Mouse (Mus musculus) layer of hippocampus, adult 2 months (tissue): ENCODE data around the gene Hmgn1. TPM values are rescaled to one million over a fixed set of nuclear protein-coding genes. Genes with fewer than 3 reads are reported as not detected.
"Not testable (repeated sequence)": the region's sequence is repeated elsewhere in the genome, so short reads cannot be mapped to it uniquely, and the experiment has no call there.

Experiments
- DNase-seq, 2 experiments: peaks; one replicate each; pipeline ENCODE4 v3.0.0; 2022; ENCODE audit warnings: low spot score in 2 of 2
- H3K27ac ChIP-seq: fragments of 200-600 bp; 2 replicates; pipeline ENCODE4 v1.8.1; 2022
- H3K4me3 ChIP-seq: fragments of 200-600 bp; 2 replicates; pipeline ENCODE4 v1.8.1; 2022; ENCODE audit warnings: mild to moderate bottlenecking
- CTCF ChIP-seq: fragments of 200-600 bp; conservative IDR thresholded peaks from 2 replicates; pipeline ENCODE4 v1.8.1; 2022; ENCODE audit warnings: antibody characterized with exemption, mild to moderate bottlenecking, moderate library complexity
- total RNA-seq, 2 experiments: library from RNA; stranded (reverse); gene quantifications; 2 replicates each; pipeline ENCODE4 v1.2.3; 2021

Gene Hmgn1
- total RNA-seq, 2 experiments from 2014 or later, result 68.5 to 73.7 TPM

DNA sequence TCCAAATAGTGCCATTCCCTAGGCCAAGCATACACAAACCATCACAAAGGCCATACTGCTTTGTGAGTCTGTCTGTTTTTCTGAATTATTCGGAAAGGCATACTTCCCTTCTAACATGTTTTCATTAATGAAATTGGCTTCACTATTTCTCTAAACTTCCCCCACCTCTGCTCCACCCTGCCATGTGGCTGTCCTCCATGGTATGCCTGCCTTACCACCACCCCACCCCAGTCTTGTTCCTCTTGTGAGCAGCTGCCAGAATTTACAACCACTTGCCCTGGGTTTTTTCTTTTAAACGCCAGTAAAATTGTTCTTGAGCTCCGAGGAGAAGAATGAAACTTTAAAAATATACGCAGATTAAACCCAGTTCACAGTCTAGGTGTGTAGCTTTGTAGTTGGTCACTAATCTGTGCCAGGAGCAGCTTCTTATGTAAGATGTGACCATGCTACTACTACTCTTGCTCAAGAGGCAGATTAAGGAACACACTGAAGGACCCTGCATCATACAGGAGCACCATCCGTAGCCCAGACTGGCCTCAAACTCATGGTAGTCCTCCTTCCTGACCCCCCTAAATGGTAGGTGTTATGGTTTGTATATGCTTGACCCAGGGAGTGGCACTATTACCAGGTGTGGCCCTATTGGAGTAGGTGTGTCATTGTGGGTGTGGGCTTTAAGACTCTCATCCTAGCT, 16.7 kb downstream of the Hmgn1 start:
- Histone ChIP-seq H3K4me3 (no peak overlapping the region), H3K27ac (no peak overlapping the region)
- no peak for DNase-seq
- TF ChIP-seq CTCF, result no peak

DNA sequence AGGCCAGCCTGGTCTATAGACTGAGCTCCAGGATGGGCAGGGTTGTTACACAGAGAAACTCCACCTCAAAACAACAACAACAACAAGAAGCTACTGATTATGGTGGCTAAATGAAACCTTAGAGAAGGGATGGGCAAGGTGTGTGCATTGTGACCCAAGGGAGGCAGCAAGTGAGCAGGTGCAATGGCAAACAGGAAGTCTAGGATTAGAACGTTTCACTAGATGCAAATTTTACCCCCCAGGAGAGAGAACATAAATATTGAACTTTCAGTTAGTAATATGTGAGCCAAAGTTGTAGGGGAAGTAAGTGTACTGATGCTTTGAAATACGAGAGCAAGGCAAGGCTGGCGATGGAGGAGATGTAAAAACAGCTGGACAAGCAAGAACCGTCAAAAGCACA, 17.9 kb downstream of the Hmgn1 start:
- DNase-seq, result no peak
- no peak for TF ChIP-seq CTCF
- no peak overlapping the region for H3K4me3 ChIP-seq
- H3K27ac ChIP-seq, result no peak overlapping the region

GRCm38 (mm10) chr16:96103036-96103435, 24.5 kb downstream of the Hmgn1 start:
- DNase-seq, result no peak
- peak; percentile 77 for TF ChIP-seq CTCF
- Histone ChIP-seq H3K27ac (no peak overlapping the region), H3K4me3 (no peak overlapping the region)

DNA sequence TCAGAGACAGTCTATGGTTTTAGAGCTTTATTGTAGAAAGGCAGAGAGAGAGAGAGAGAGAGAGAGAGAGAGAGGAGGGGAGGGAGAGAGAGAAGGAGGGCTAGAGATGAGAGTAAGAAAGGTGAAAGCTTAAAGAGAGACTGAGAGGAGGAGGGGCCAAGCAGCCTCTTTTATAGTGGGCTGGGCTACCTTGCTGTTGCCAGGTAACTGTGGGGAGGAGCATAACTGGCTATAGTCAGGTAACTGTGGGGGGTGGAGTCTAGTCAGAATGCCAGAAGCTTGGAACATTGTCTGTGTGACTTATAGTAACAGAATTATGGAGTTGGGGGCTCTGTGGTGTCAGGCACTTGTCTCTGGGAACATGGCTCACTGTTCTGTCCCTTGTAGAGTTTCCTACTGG, 29.7 kb downstream of the Hmgn1 start:
- not testable (repeated sequence) for H3K27ac ChIP-seq, H3K4me3 ChIP-seq, DNase-seq

DNA sequence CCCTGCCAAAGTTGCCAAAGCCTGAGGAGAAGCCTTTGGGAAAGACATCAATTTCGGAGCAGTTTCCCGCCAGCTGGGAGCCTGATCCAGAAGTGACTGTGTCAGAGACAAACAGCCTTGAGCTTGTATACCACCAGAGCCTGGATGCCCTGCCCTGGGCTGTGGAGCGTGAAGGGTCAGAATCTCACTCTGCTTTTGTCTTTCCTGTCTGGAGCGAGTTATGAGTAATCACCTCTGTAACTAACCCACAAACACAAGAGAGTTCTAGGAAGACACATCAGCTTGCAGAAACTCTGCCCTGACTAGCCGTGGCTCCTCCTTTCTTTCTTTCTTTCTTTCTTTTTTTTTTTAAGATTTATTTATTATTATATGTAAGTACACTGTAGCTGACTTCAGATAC, 31.6 kb downstream of the Hmgn1 start:
- no peak overlapping the region for H3K27ac ChIP-seq
- H3K4me3 ChIP-seq, result no peak overlapping the region
- TF ChIP-seq CTCF, result no peak
- no peak for DNase-seq

DNA sequence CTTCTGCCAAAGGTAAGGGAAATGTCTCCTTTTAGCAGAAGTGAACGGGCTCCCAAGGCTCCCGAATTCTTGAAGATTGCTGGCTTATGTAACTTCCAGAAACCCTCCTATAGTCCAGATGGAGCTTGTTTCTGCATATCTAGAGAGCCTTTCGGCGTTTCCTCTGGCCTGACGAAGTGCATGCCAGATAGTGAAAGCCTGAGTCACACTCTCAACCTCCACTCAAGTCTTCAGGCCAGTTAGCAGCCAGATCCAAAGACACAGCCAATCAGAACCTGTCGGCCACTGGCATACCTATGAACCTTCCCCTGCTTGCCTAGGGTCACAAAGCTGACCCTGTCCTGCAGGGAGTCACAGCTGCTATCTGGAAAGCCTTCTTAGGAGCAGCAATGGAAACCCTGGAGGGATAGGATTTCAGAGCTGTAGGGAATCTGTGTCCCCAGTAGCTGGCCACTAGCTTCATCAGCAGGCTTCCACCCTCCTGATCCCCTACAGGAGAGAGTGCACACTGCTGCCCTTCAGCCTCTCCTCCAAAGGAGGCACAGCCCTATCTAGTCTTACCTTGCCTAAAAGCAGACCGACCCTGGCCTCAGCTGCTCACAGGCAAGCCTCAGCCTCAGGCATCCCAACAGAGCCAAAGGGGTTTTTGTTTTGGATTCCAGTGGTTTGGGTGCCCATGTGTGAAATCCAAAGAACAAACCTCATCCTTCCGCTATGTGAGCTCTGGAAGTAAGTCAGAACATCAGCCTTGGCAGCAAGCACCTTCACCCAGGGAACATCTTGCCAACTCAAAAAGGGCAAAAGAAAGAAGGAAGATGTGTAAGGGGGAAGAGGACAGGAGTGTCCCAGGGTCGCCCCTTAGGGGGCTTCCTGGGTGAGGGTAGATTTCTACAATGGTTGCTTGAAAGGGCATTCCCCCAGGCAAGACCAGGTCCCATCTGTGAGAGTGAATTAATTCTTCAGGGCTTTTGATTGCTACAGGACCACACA, 35.7 kb downstream of the Hmgn1 start:
- TF ChIP-seq CTCF, result peak; percentile 19
- DNase-seq, result no peak
- Histone ChIP-seq H3K4me3 (no peak overlapping the region), H3K27ac (no peak overlapping the region)

GRCm38 (mm10) chr16:96088120-96088519, 39.4 kb downstream of the Hmgn1 start:
- no peak for TF ChIP-seq CTCF
- DNase-seq, result no peak
- no peak overlapping the region for H3K27ac ChIP-seq
- H3K4me3 ChIP-seq, result no peak overlapping the region

- no peak overlapping the region for H3K27ac ChIP-seq
- peak; percentile 42 for TF ChIP-seq CTCF
- no peak overlapping the region for H3K4me3 ChIP-seq
- DNase-seq, result no peak
Measured at GRCm38 (mm10) chr16:96087436-96087835, 40.1 kb downstream of the Hmgn1 start.

- Histone ChIP-seq H3K4me3 (no peak overlapping the region), H3K27ac (no peak overlapping the region)
- TF ChIP-seq CTCF, result no peak
- no peak for DNase-seq
Measured at GRCm38 (mm10) chr16:96087001-96087400, 40.5 kb downstream of the Hmgn1 start.

DNA sequence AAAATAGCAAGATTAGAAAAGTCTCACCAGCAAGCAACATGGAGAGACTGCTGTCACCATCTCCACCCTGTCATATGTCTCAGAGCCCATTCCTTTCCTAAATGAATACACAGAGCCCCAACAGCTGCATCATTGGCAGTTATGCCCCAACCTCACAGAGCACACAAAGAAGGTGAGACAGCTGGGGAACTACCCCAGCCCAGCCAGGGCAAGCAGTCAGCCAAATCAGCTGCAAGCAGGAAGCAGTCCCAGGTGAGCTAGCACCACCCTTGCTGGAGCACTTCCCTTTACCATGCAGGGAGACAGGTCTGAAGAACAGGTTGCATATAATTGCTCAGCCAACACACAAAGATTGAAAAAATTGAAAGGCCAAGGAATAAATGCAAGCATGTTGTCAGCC, 41.9 kb downstream of the Hmgn1 start:
- no peak for DNase-seq
- no peak overlapping the region for H3K4me3 ChIP-seq
- TF ChIP-seq CTCF, result no peak

DNA sequence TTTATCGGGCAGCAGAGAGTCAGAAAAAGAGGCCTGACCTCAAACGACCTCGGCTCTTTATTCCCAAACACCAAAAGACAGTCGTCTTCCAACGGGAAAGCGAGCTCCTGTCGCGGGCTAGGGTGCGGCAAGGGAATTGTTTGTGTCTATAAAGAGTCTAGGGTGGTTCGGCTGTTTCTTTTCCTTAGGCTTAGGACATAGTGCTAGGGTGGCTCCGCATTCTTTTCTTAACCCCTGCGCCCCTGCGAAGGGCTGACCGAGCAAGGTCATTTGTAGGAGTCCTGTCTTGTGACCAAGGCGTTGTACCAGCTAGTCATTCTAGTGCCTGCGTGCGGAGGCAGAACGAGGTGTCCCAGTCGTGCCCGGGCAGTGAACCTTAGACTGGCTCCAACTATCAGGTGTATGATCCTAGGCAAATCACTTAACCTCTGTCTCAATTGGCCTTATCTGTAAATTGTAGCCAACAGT, 44.3 kb downstream of the Hmgn1 start:
- no peak for DNase-seq
- Histone ChIP-seq H3K27ac (peak overlapping the region; percentile 99), H3K4me3 (peak overlapping the region; percentile 73)
- TF ChIP-seq CTCF, result no peak

More for the DNA sequence above, 41.9 kb downstream of the Hmgn1 start:
- H3K27ac ChIP-seq, result no peak overlapping the region

DNA sequence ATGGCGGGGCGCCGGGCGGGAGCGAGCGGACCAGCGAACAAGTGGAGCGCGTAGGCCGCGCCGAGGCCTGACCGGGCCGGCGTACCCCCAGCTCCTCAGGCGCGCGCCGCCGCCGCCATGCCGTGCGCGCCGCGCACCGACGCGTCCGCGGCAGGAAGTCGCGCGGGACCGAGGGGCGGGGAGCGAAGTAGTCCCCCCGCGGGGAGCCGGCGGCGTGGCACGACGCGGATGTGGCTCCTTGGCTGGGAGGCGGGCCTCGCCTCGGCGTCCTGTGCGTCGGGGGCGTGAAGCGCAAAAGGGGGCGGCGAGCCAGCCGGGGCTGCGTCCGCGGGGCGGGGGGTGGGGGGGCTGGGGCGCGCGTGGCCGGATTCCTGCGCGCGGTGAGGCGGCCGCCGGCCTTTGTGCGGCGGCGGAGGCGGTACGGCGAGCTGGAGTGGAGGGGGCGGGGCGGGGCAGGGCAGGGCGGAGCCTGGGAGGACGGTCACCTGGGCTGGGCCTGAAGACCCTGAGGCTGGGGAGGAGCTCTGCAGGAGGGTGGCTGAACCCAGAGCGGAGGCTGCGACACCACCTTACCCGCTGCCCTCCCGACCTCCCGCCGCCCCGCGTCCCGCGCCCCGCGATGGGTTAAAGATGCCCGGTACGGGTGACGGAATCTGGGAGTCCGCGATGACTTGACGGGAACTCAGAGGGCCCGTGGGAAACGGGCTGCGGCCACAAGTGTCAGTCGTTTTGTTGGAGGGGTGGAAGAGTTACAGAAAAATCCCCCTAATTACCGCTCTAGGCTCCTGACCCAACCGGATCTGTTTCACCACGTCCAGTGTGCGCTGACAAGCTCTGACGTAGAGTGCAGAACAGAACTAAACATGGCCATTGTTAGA, 45.0 kb downstream of the Hmgn1 start, which contains the start of gene Brwd1:
Brwd1 (minus strand) TSS at position 226 of the 878 bp plus-strand sequence.
- Histone ChIP-seq H3K27ac (peak within 1 kb of the TSS; percentile 99), H3K4me3 (peak within 1 kb of the TSS; percentile 73)
- peak; percentile 89 to 91 for DNase-seq
- no peak for TF ChIP-seq CTCF
